Mouse (Mus musculus) thymus, adult 2 months (tissue): ENCODE measurements at regions not wholly inside any gene's neighbourhood (a gene's known extent, or its start where the extent isn't known, plus 50 kb on each side); places are given as distances from the start of the nearest gene placed in this dataset.

Experiments used
- DNase-seq: peaks from one replicate; pipeline ENCODE4 v3.0.0; 2021
- H3K27ac ChIP-seq: fragments of 200-500 bp; 2 replicates; pipeline ENCODE4 v1.5.1; 2012; ENCODE audit warnings: low read length, control low read depth; ENCODE audit not compliant: control insufficient read depth, insufficient read depth
- H3K27me3 ChIP-seq: fragments of 200-500 bp; 2 replicates; pipeline ENCODE4 v1.6.1; 2012; ENCODE audit warnings: mild to moderate bottlenecking, low read length, moderate library complexity, mixed read lengths; ENCODE audit not compliant: control insufficient read depth, insufficient read depth
- H3K36me3 ChIP-seq: fragments of 200-500 bp; 2 replicates; pipeline ENCODE4 v1.6.1; 2012; ENCODE audit warnings: mild to moderate bottlenecking, low read length, moderate library complexity; ENCODE audit not compliant: control insufficient read depth, insufficient read depth
- H3K4me1 ChIP-seq: fragments of 200-500 bp; replicated peaks from 2 replicates; pipeline ENCODE4 v1.6.1; 2012; ENCODE audit warnings: low read length; ENCODE audit not compliant: control insufficient read depth, insufficient read depth
- H3K4me3 ChIP-seq: fragments of 200-500 bp; 2 replicates; pipeline ENCODE4 v1.5.1; 2012; ENCODE audit warnings: mild to moderate bottlenecking, low read length, control low read depth, moderate library complexity; ENCODE audit not compliant: control insufficient read depth, insufficient read depth
- CTCF ChIP-seq: fragments of 200-500 bp; IDR thresholded peaks from 2 replicates; pipeline ENCODE4 v1.5.1; 2012; ENCODE audit warnings: mild to moderate bottlenecking, control low read depth, low read length, moderate library complexity, borderline replicate concordance; ENCODE audit not compliant: control insufficient read depth, poor library complexity, insufficient read depth; ENCODE audit errors: extremely low read depth
- POLR2A ChIP-seq: fragments of 200-500 bp; IDR thresholded peaks from 2 replicates; pipeline ENCODE4 v1.6.1; 2012; ENCODE audit warnings: mild to moderate bottlenecking, low read length, control low read depth, moderate library complexity; ENCODE audit not compliant: control insufficient read depth, poor library complexity, insufficient read depth; ENCODE audit errors: extremely low read depth
- WGBS: fragments of 180-500 bp; shearing (Covaris S2); methylation state at CpG from one replicate; pipeline ENCODE4 v1.1.7; 2018; 5-methylcytosine and 5-hydroxymethylcytosine counted together

DNA sequence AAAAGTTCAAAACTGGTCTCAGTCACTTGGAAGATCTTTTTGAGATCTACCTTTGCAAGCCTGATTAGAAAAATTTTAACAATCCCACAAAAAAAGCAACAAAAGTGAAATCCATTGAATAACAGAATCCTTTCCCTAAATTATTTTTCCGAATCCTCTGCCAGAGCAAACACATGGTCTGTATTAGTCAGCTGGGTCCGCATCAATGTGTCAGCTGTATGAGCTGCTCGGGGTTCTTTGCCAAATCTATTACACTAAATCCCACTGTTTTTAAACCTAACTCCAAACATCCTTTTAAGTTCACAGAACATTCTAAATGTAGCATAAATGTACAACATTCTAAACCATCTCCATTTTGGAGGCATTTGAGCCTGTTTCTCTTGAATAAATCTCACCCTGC, 255.1 kb upstream of the Hsf2 start:
- Histone ChIP-seq H3K27me3 (no peaks in the 10 kb centered on the region), H3K4me3 (no peak overlapping the region), H3K36me3 (no peaks in the 10 kb centered on the region), H3K27ac (no peak overlapping the region), H3K4me1 (no peaks in the 10 kb centered on the region)
- no peak for DNase-seq
- TF ChIP-seq POLR2A (no peak), CTCF (no peak)
- 95% methylated on average over 3 of the region's 3 CpGs for WGBS

DNA sequence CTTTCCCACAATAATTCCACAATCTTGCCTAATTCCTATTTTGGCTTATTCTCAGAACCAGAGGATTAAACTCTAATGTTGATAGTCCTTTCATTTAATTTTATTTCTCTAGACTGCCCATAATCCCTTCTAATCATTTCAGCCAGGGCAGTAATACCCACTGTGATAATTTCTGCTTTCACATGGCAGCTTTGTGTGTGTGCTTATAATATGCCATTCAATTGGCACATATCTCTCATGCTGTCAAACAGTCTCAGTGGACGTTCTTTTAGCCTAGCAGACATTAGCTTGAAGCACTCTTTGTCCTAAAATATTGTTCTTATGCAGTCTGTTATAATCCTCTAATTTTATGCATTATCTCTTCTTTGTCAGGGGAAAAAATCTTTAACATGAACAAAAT, 205.0 kb upstream of the Hsf2 start:
- WGBS: 64% methylated on average over 1 of the region's 1 CpGs
- TF ChIP-seq CTCF (no peak), POLR2A (no peak)
- no peak overlapping the region for H3K4me3 ChIP-seq

DNA sequence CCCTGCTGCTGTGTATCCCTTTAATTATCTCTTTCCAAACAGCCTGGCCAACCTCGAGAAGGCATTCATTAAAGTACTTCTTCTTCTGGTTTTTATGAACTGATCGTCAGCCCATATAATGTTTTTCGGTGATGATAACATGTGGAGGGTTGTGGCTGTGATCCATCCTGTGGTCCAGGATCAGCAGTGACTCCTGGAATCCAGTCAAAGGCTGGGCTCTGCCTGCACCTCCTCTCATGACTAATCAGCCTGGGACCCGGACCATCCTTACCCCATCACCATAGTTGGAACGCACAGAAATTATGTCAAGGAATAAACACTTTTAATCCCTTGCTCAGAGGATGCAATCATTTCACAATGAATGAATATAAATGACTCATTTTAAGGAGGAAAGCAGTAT, 203.3 kb upstream of the Hsf2 start:
- 85% methylated on average over 5 of the region's 5 CpGs for WGBS
- Histone ChIP-seq H3K27me3 (no peaks in the 10 kb centered on the region), H3K27ac (no peak overlapping the region), H3K36me3 (no peaks in the 10 kb centered on the region), H3K4me3 (no peak overlapping the region), H3K4me1 (no peaks in the 10 kb centered on the region)
- no peak for DNase-seq
- no peak for TF ChIP-seq CTCF
- TF ChIP-seq POLR2A: no peak

More for the DNA sequence above, 205.0 kb upstream of the Hsf2 start:
- Histone ChIP-seq H3K4me1 (no peaks in the 10 kb centered on the region), H3K27ac (no peak overlapping the region), H3K27me3 (no peaks in the 10 kb centered on the region), H3K36me3 (no peaks in the 10 kb centered on the region)
- no peak for DNase-seq

DNA sequence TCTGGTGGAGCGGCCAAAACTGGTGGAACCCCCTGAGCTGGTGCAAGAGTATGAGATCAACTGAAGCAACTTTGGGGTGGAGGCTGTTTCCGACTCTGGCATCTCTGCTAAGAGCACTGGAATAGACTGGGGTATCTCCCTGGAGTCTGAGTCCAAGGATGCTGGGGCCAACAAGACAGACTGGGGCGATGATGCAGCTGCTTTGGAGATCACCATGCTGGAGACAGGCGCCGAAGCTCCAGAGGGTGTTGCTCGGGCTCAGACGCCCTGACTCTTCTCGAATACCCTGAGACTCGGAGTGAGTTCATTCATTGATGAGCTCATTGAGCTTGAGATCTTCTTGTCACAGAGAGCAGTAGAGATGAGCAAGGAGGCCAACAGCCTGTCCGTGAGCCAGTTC, 194.6 kb upstream of the Hsf2 start:
- TF ChIP-seq CTCF: no peak
- TF ChIP-seq POLR2A: no peak
- no peaks in the 10 kb centered on the region for H3K27me3 ChIP-seq
- no peaks in the 10 kb centered on the region for H3K36me3 ChIP-seq
- no peak for DNase-seq
- H3K4me1 ChIP-seq: no peaks in the 10 kb centered on the region
- 98% methylated on average over 10 of the region's 10 CpGs for WGBS
- no peak overlapping the region for H3K4me3 ChIP-seq
- H3K27ac ChIP-seq: no peak overlapping the region

DNA sequence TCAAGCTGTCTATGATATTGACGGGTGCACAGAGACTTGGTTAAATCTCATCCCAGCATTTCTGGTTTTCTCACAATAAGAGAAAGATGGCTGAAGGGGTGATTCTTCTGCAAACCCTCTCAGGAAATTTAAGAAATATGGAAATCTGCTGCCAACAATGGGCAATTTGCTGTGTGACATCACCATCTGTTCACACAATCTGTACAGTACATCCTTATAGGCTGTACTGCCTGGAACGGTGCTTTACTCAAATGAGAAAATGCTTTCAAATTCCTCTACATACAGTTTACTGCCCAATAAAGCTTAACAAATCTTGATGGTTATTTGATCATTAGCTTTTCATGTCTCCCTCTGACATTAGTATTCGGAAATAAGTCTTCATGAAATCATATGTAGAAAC, 172.4 kb upstream of the Hsf2 start:
- Histone ChIP-seq H3K27me3 (no peaks in the 10 kb centered on the region), H3K4me1 (no peaks in the 10 kb centered on the region), H3K27ac (no peak overlapping the region), H3K36me3 (no peaks in the 10 kb centered on the region), H3K4me3 (no peak overlapping the region)
- WGBS: 93% methylated on average over 3 of the region's 3 CpGs
- TF ChIP-seq CTCF (no peak), POLR2A (no peak)
- DNase-seq: no peak

DNA sequence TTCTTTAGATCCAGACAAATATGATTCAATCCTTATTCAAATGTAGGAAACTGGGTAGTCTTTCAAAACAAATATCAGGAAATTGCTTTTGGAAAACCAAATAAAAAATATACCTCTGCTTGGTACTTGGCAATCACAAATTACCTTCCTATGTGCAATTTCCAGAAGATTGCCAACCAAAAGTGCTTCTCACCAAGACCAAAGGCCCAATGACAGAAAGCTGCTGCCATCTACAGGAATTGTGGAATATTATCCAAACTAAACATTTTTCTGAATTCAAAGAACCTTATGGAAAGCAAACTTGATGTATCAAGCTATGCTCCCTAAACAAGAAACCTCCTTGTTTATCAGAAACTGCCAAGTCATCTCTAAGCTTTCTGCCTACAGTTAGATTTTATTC, 169.1 kb upstream of the Hsf2 start:
- DNase-seq: no peak
- H3K4me1 ChIP-seq: no peaks in the 10 kb centered on the region
- no peak overlapping the region for H3K4me3 ChIP-seq
- H3K27me3 ChIP-seq: no peaks in the 10 kb centered on the region
- TF ChIP-seq POLR2A: no peak
- TF ChIP-seq CTCF: no peak
- no peak overlapping the region for H3K27ac ChIP-seq
- no peaks in the 10 kb centered on the region for H3K36me3 ChIP-seq

DNA sequence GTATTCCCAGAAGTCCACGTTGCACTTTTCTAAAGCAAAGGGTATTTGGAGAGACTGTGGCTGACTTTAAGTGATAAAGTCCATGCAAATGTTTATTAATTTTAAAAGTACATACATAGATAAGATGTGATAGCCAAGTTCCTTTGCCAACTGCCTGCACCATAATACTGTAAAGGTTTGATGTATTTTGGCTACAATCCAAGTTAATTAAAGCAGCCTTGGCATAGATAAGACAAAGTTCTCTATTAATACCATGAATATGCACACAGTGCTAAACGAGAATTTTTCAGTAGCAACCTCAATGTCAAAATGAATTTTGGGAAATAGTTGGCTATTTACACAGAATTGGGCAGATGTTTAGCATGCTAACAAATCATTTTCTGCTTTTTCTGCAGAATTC, 167.0 kb upstream of the Hsf2 start:
- H3K27me3 ChIP-seq: no peaks in the 10 kb centered on the region
- no peak for TF ChIP-seq POLR2A
- H3K4me3 ChIP-seq: no peak overlapping the region
- WGBS: 49% methylated on average over 2 of the region's 2 CpGs
- DNase-seq: no peak
- no peaks in the 10 kb centered on the region for H3K36me3 ChIP-seq
- H3K4me1 ChIP-seq: no peaks in the 10 kb centered on the region
- no peak overlapping the region for H3K27ac ChIP-seq
